Comparison of ENCODE assay signal across 9 mouse cellular contexts in genomic region chr3:146343649-146344401, GRCm38 (mm10).
DNase-seq lines count a peak whose midpoint lies in the region; TF ChIP-seq lines count a peak whose summit lies in the region.
"Had no signal": no experiment of that assay in that cellular context is flagged by ENCODE, and none has a peak within 500 bp of the region (broad histone marks: within the 10 kb centered on the region; RNA-seq: fewer than 3 reads in every experiment).

No protein-coding gene starts in this region.

- H3K27ac ChIP-seq in heart, adult 2 months: no peak overlapping the region
- H3K27ac ChIP-seq: lung, embryonic 15.5 days had no signal

- TF ChIP-seq EP300 in heart, adult 2 months (IDR thresholded peaks at IDR 0.05; ENCODE audit: insufficient read depth, low read depth, low read length): no peak

- intact Hi-C loops in heart, adult 2 months (cut with DNase I): loop anchor here (1.0 to 5.0 kb wide), 3 partner anchors 138 to 439 kb away; no protein-coding TSS in a partner anchor
- intact Hi-C loops in heart, postnatal 25 days (cut with DNase I): loop anchor here (2.0 to 10.0 kb wide), 5 partner anchors 159 to 601 kb away; no protein-coding TSS in a partner anchor

- TF ChIP-seq CTCF in heart, adult 2 months (IDR thresholded peaks at IDR 0.05): peak; percentile 87
- peak; percentile 80 for TF ChIP-seq CTCF in lung, adult 2 months (IDR thresholded peaks at IDR 0.05; ENCODE audit: insufficient read depth, low read length)

- TF ChIP-seq POLR2A in heart, adult 2 months (IDR thresholded peaks at IDR 0.05; ENCODE audit: insufficient read depth, low read depth, low read length): no peak
- no peak for TF ChIP-seq POLR2A in lung, adult 2 months (IDR thresholded peaks at IDR 0.05; ENCODE audit: borderline replicate concordance, extremely low read depth, low read depth, low read length)

- H3K4me3 ChIP-seq in heart, adult 2 months: no peak overlapping the region
- H3K4me3 ChIP-seq in lung, adult 2 months (replicated peaks; ENCODE audit: extremely low read depth, low read depth, low read length): no peak overlapping the region
- H3K4me3 ChIP-seq: lung, embryonic 15.5 days had no signal

- peak; percentile 33 to 63 for DNase-seq in heart, adult 2 months
- DNase-seq in heart, postnatal 25 days (ENCODE audit: low spot score): no peak
- peak; percentile 35 for DNase-seq in MN1 (ENCODE audit: low spot score)
- peak; percentile 47 for DNase-seq in cerebellum, adult 9-10 months
- peak; percentile 69 to 82 for DNase-seq in frontal cortex, postnatal 36 days (ENCODE audit: low spot score in 2 of 2)
- DNase-seq in kidney, postnatal 36 days: peak; percentile 78 to 86
- DNase-seq in lung, adult 2 months: peak; percentile 43
- peak; percentile 58 for DNase-seq in right cerebral cortex, postnatal 25 days

- no peaks in the 10 kb centered on the region for H3K27me3 ChIP-seq in heart, adult 2 months (ENCODE audit: control insufficient read depth, insufficient read depth, low read length)
- H3K27me3 ChIP-seq: lung, embryonic 15.5 days had no signal

- no peak overlapping the region for H3K9ac ChIP-seq in heart, adult 2 months (ENCODE audit: low read depth, low read length)
- H3K9ac ChIP-seq: lung, embryonic 15.5 days had no signal

- no peaks in the 10 kb centered on the region for H3K36me3 ChIP-seq in heart, adult 2 months (ENCODE audit: control insufficient read depth, insufficient read depth, low read length)
- H3K36me3 ChIP-seq: lung, embryonic 15.5 days had no signal

- 60% methylated on average over 9 of the region's 9 CpGs for WGBS in heart, adult 2 months
- WGBS in lung, adult 2 months: 57% methylated on average over 9 of the region's 9 CpGs

- no peaks in the 10 kb centered on the region for H3K79me2 ChIP-seq in heart, adult 2 months (replicated peaks; ENCODE audit: control insufficient read depth, insufficient read depth, low read length)

- H3K4me1 ChIP-seq in heart, adult 2 months (ENCODE audit: control insufficient read depth, insufficient read depth, low read length): no peaks in the 10 kb centered on the region; the same call in 1 of the 2 replicates
- H3K4me1 ChIP-seq in lung, adult 2 months (ENCODE audit: control insufficient read depth, insufficient read depth, low read length): no peaks in the 10 kb centered on the region
- H3K4me1 ChIP-seq: lung, embryonic 15.5 days had no signal
